Mouse (Mus musculus): ENCODE data around the gene Resf1.

DNA sequence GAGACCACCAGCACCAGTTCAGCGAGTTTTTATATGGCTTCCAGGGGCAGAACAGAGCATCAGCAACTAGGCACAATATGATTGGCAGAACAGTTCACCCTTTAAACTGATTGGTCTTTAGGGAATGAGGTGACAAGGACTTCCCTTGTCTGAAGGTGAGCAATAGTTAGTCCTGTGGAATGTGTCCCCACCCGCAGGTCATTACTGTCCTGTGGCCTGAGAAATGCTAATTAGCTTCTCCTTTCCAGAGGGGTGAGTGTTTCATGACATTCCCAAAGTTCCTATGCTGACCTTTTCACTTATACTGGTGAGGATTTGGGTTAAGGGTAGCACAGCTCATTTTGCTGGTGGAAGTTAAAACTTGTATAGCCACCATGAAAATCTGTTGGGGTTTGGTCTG lies 74.3 kb downstream of the Resf1 start:
- TF ChIP-seq POLR2A (IDR thresholded peaks at IDR 0.05; ENCODE audit: borderline replicate concordance, extremely low read depth, insufficient read depth, insufficient read length, poor library complexity, severe bottlenecking) (no peak), CTCF (IDR thresholded peaks at IDR 0.05; ENCODE audit: borderline replicate concordance, extremely low read depth, insufficient read depth, insufficient read length) (no peak)

Data from brain, embryonic 14.5 days (tissue).